Mouse (Mus musculus) lung, postnatal 0 days (tissue): ENCODE results near the gene Diaph3.

ENCODE experiments used
- CTCF ChIP-seq: IDR thresholded peaks from 2 replicates; pipeline ENCODE4 v1.5.1; 2016; ENCODE audit warnings: antibody characterized with exemption, mild to moderate bottlenecking
- EP300 ChIP-seq: IDR thresholded peaks from 2 replicates; pipeline ENCODE4 v1.6.1; 2016; ENCODE audit warnings: antibody characterized with exemption, mild to moderate bottlenecking, control low read depth

DNA sequence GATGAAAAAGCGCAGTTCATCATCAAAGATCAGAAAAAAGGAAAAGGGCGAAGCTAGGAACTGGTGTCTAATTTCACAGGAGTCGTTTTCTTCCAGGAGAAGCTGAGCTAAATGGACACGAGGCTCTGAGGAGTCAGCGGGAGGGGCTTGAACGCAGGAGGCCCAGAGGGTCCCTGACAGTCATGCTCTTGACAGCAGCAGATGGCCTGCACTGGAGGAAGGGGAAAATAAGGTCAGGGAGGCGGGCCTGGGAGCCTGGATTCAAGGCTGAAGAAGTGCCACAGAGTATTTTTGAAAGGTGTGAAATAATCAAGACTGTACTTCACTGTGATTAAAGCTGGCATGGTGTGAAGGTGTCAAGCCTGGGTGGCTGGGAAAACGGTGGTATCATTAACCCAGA, 354.2 kb downstream of the Diaph3 start:
- no peak for TF ChIP-seq EP300
- no peak for TF ChIP-seq CTCF
